Mouse (Mus musculus) midbrain, embryonic 11.5 days (tissue): ENCODE data around the gene Tti1. TPM values are rescaled to one million over a fixed set of nuclear protein-coding genes. Genes with fewer than 3 reads are reported as not detected.

Experiments
- ATAC-seq: fragments of 200-750 bp; cut with Nextera tagmentation; 2 replicates; pipeline ENCODE4 v1.8.0; 2017; ENCODE audit warnings: moderate TSS enrichment, moderate library complexity; ENCODE audit not compliant: low FRiP score
- DNase-seq: peaks from one replicate; pipeline ENCODE4 v3.0.0; 2015; ENCODE audit warnings: low spot score; ENCODE audit errors: missing footprints
- H3K27ac ChIP-seq: fragments of 300-500 bp; sonication (generic); 2 replicates; pipeline ENCODE4 v1.5.1; 2014; ENCODE audit warnings: low read depth, low read length
- H3K27me3 ChIP-seq: fragments of 300-500 bp; sonication (generic); 2 replicates; pipeline ENCODE4 v1.6.1; 2014; ENCODE audit warnings: mild to moderate bottlenecking, low read length, moderate library complexity, mixed read lengths; ENCODE audit not compliant: control insufficient read depth, insufficient read depth
- H3K36me3 ChIP-seq: fragments of 300-500 bp; sonication (generic); 2 replicates; pipeline ENCODE4 v1.6.1; 2014; ENCODE audit warnings: mild to moderate bottlenecking, low read length, moderate library complexity, mixed read lengths; ENCODE audit not compliant: control insufficient read depth, insufficient read depth
- H3K4me1 ChIP-seq: fragments of 300-500 bp; sonication (generic); 2 replicates; pipeline ENCODE4 v1.6.1; 2014; ENCODE audit warnings: low read length; ENCODE audit not compliant: control insufficient read depth, insufficient read depth
- H3K4me2 ChIP-seq: fragments of 300-500 bp; sonication (generic); 2 replicates; pipeline ENCODE4 v1.6.1; 2014; ENCODE audit warnings: mild to moderate bottlenecking, moderate library complexity
- H3K4me3 ChIP-seq: fragments of 300-500 bp; sonication (generic); 2 replicates; pipeline ENCODE4 v1.5.1; 2014; ENCODE audit warnings: low read depth, low read length
- H3K9ac ChIP-seq: fragments of 300-500 bp; sonication (generic); 2 replicates; pipeline ENCODE4 v1.6.1; 2014; ENCODE audit warnings: low read length
- H3K9me3 ChIP-seq: fragments of 300-500 bp; sonication (generic); 2 replicates; pipeline ENCODE4 v1.6.1; 2016; ENCODE audit warnings: low read length; ENCODE audit not compliant: control insufficient read depth
- WGBS: fragments of 180-500 bp; shearing (Covaris S2); extraction: QIAGEN DNeasy Blood & Tissue Kit; methylation state at CpG from one replicate; pipeline ENCODE4 v1.1.7; 2014; 5-methylcytosine and 5-hydroxymethylcytosine counted together
- polyA plus RNA-seq: library from polyadenylated mRNA; unstranded; fragments of >200 nt; fragmentation: Nextera tagmentation; extraction: Ambion mirVana; gene quantifications from 2 replicates; pipeline ENCODE4 v1.2.1, GENCODE M21; 2014

Gene Tti1
- polyA plus RNA-seq, 1 experiment from 2014 or later: 30.3 TPM

DNA sequence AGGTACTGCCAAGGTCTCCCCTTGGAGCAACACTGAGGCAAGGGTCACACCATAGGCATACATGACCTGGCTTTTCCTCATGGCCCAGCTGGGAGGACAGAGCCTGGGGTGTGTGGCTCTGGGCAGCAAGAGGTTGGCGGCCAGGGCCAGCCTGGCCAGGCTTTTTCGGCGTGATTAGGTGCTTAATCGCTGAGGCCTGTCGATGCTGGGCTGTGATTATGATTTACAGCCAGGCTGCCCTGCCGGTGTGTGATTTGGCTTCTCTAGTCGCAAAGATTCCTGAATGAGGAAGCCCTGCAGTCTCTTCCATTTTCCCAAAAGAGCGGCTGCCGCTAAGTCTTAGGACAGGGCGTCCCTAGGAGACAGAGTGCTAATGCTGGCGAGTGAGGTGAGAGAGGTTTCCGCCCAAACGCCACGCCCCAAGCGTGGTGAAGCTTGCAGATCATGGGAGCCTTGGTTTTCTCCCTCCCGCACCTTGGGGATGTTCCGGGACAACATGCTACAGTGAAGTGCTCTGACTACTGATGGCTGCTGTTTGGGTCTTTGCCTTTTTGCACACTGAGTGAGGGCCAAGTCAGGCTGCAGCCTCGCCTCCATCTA lies 87.5 kb downstream of the Tti1 start:
- Histone ChIP-seq H3K9ac (peak overlapping the region; percentile 9; the same call in 1 of the 2 replicates), H3K4me1 (peaks cover 23% of the 10 kb centered on the region), H3K9me3 (no peaks in the 10 kb centered on the region), H3K4me2 (peak overlapping the region; percentile 22; the same call in 1 of the 2 replicates), H3K36me3 (no peaks in the 10 kb centered on the region), H3K27ac (no peak overlapping the region), H3K27me3 (peaks cover 14% of the 10 kb centered on the region), H3K4me3 (no peak overlapping the region)
- 6% methylated on average over 18 of the region's 18 CpGs for WGBS
- no peak for ATAC-seq
- peak; percentile 87 for DNase-seq

DNA sequence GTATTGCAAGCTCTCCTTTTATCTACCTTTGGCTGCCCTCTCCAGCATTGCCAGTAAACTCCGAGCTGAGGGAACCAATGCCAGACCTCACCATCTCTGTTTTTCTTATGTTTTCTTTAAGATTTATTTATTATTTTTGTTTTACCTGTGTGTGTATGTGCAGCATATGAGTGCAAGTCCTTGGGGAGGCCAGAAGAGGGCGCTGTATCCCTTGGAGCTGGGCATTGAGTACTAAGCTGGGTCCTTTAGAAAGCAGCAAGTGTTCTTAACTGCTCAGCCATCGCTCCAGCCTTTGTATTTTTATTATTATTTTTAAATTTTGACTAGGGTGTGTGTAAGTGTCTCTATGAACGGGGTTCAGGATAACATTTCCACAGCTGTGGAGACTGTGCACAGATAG lies 91.6 kb downstream of the Tti1 start:
- no peak for DNase-seq
- peaks cover 9% of the 10 kb centered on the region for H3K27me3 ChIP-seq
- H3K4me3 ChIP-seq: no peak overlapping the region
- peaks cover 11% of the 10 kb centered on the region for H3K4me1 ChIP-seq
- H3K9ac ChIP-seq: no peak overlapping the region
- no peaks in the 10 kb centered on the region for H3K9me3 ChIP-seq
- no peaks in the 10 kb centered on the region for H3K36me3 ChIP-seq
- WGBS: 81% methylated on average over 4 of the region's 4 CpGs
- no peak for ATAC-seq
- no peak overlapping the region for H3K27ac ChIP-seq
- H3K4me2 ChIP-seq: no peak overlapping the region

DNA sequence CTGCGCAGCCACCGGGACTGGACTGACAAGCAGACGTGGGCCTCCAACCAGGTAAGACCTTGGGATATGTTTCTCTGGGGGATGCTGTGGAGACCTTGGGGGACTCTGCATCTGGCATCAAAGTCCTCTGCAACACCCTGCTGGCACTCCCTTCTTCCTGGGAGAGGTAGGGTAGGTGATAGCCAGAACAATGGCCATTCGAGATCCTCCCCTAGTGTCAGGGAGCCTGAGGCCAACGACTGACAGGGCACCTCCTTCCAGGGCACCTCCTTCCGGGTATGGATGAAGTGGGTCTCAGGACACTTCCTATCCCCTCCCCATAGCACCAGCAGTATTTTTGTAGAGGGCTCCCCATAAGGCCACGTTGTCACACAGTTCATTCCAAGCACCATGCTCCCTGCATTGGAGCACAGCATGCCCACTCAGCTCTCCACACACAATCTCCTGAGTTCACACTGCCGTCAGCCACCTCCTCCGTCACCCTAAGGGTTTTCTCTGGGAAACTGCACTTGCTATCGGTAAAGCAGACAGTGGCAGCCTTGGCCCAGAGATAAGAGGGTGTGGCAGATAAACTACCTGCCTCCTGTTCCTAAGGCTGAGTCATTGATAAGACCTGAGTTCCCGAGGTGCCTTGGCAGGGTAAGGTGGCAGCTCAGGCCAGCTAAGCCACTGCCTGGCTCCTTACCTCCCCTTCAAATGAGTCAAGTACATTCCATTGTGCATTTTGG lies 92.6 kb downstream of the Tti1 start:
- ATAC-seq: no peak
- Histone ChIP-seq H3K4me3 (no peak overlapping the region), H3K9ac (no peak overlapping the region), H3K4me2 (no peak overlapping the region), H3K36me3 (no peaks in the 10 kb centered on the region), H3K4me1 (peaks cover 2% of the 10 kb centered on the region; the same call in 1 of the 2 replicates), H3K9me3 (no peaks in the 10 kb centered on the region), H3K27me3 (no peaks in the 10 kb centered on the region; the same call in 1 of the 2 replicates), H3K27ac (no peak overlapping the region)
- no peak for DNase-seq
- 79% methylated on average over 11 of the region's 11 CpGs for WGBS

DNA sequence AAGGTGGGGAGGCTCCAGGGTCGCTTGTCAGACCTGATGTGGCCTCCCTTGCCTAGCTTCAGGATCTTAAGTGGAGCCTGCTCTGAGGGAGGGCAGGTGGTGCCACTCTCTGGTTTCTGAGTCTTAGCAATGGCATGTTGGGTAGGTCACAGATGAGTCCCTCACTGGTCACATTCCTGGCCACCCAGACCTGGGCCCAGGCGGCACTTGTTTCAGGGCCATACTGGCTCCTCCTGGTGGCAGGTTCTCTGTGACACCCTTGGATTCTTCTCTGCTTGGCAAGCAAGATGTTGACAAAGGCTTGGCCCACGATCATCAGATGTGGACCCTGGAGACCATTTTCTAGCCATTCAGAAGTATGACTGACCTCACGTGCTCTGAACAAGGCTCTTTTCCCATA lies 95.6 kb downstream of the Tti1 start:
- 72% methylated on average over 4 of the region's 4 CpGs for WGBS
- H3K4me1 ChIP-seq: no peaks in the 10 kb centered on the region; the same call in 1 of the 2 replicates
- DNase-seq (no peak), ATAC-seq (no peak)
- H3K36me3 ChIP-seq: no peaks in the 10 kb centered on the region
- H3K9me3 ChIP-seq: no peaks in the 10 kb centered on the region
- no peaks in the 10 kb centered on the region for H3K27me3 ChIP-seq
- no peak overlapping the region for H3K4me2 ChIP-seq
- no peak overlapping the region for H3K4me3 ChIP-seq
- no peak overlapping the region for H3K27ac ChIP-seq
- no peak overlapping the region for H3K9ac ChIP-seq

Other genes with a start within 250 kb of the Tti1 start
- gene Vstm2l, start 113.8 kb downstream of the Tti1 start, polyA plus RNA-seq: 3.4 and 3.5 TPM in 2 replicates
- 64.9 and 68.1 TPM in 2 replicates for gene Rprd1b, start 64 bp upstream of the Tti1 start, polyA plus RNA-seq
- 5.8 and 6.5 TPM in 2 replicates for gene Tgm2, start 118.0 kb upstream of the Tti1 start, polyA plus RNA-seq
- 0.92 and 0.94 TPM in 2 replicates for gene D630003M21Rik, start 200.8 kb upstream of the Tti1 start, polyA plus RNA-seq
- gene Bpi, start 229.7 kb upstream of the Tti1 start, polyA plus RNA-seq: not detected in 2 replicates